Mouse (Mus musculus) cortical plate, adult 2 months (tissue): Measurements from ENCODE around the gene Myo1b.

Experiments
- CTCF ChIP-seq: fragments of 200-500 bp; IDR thresholded peaks from 2 replicates; pipeline ENCODE4 v1.5.1; 2011; ENCODE audit warnings: mild to moderate bottlenecking, control low read depth, low read length; ENCODE audit not compliant: insufficient read depth; ENCODE audit errors: extremely low read depth
- POLR2A ChIP-seq: fragments of 200-500 bp; IDR thresholded peaks from 2 replicates; pipeline ENCODE4 v1.6.1; 2011; ENCODE audit warnings: mild to moderate bottlenecking, low read length, control low read depth; ENCODE audit not compliant: insufficient read depth; ENCODE audit errors: extremely low read depth

DNA sequence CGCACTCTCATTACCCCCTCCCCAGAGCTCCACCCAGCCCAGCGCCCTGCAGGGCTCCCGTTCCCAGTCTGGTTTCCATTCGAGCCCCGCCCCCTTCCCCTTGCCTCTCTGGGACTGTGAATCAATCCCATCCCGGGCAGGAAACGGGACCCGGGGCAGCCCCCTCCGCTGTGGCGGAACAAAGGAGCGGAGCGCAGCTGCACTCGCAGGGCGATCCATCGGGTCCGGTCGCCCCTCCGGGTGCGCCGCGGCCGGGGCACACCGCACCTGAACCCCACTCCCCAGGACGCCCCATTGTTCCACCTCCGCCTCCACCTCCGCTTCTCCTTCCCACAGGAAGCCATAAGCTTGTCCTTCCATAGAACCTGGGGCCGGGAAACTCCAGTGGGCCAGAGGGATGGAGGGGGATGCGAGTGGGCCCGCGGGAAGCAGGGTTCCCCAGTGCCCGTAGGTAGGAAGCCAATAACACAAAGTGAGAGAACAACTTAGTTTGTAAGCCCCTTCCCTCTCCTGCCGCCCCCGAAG, 758 bp downstream of the Myo1b start:
- TF ChIP-seq CTCF (no peak), POLR2A (no peak)
